21 mouse cellular contexts compared by ENCODE assay signal in the genomic region with DNA sequence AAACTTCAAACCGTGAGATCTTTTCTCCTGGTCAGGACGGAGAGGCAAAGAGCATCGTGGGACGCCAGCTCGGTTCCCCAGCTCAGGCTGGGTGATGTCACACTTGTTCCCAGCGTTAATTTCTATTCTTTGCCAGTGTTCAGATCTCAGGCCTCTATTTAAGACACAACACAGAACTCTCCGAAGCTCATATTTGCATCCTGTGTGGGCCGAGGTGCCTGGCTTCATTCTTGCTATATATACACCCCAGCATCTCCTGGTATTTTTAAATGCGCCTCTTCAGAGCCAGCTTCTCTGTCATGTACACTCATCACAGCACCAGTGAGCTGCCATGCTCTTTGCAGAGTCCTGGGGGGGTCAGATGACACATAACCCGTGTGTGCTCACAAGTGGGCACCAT.
A peak's percentile ranks its signal among the peaks of the same experiment; 100 is the strongest.
DNase-seq lines count a peak whose midpoint lies in the region; ATAC-seq and TF ChIP-seq lines count a peak whose summit lies in the region.
"Had no signal": no experiment of that assay in that cellular context is flagged by ENCODE, and none has a peak within 500 bp of the region (broad histone marks: within the 10 kb centered on the region; RNA-seq: fewer than 3 reads in every experiment).

No protein-coding gene starts in this region.

- TF ChIP-seq EP300 in liver, postnatal 0 days (IDR thresholded peaks at IDR 0.05; ENCODE audit: low read depth): no peak

- peak; percentile 75 for ATAC-seq in frontal cortex, adult (ENCODE audit: low TSS enrichment)
- ATAC-seq in liver, postnatal 0 days: no peak
- ATAC-seq: forebrain, embryonic 14.5 days; Patski had no signal

- no peak overlapping the region for H3K9ac ChIP-seq in liver, postnatal 0 days (replicated peaks)
- H3K9ac ChIP-seq: embryonic facial prominence, embryonic 12.5 days; heart, embryonic 12.5 days; hindbrain, embryonic 14.5 days; kidney, embryonic 15.5 days had no signal

- peak; percentile 32 for DNase-seq in layer of hippocampus, adult 11-12 months (ENCODE audit: low spot score)
- no peak for DNase-seq in layer of hippocampus, adult 8-10 months (ENCODE audit: low spot score in 2 of 2)
- peak; percentile 71 to 89 for DNase-seq in left cerebral cortex, postnatal 14 days (ENCODE audit: low spot score in 2 of 2)
- peak; percentile 62 for DNase-seq in right cerebral cortex, postnatal 25 days
- no peak for DNase-seq in heart, postnatal 36 days
- no peak for DNase-seq in kidney, postnatal 10 days
- no peak for DNase-seq in liver, postnatal 0 days
- DNase-seq: adrenal gland, adult 8-10 months; cerebellum, adult 9-11 months; gastrocnemius, adult 2 months; lung, adult 2 months; retina, postnatal 1 day had no signal

- no peaks in the 10 kb centered on the region for H3K27me3 ChIP-seq in liver, postnatal 0 days (ENCODE audit: insufficient read depth, low read length)
- H3K27me3 ChIP-seq: embryonic facial prominence, embryonic 12.5 days; heart, embryonic 12.5 days; kidney, embryonic 15.5 days; Patski had no signal

- WGBS in liver, postnatal 0 days (ENCODE audit: insufficient replicate concordance): 77% methylated on average over 10 of the region's 10 CpGs

- no peaks in the 10 kb centered on the region for H3K36me3 ChIP-seq in liver, postnatal 0 days (replicated peaks; ENCODE audit: insufficient read depth, low read length)
- H3K36me3 ChIP-seq: embryonic facial prominence, embryonic 12.5 days; heart, embryonic 12.5 days; kidney, embryonic 15.5 days; limb, embryonic 10.5 days had no signal

- no peak overlapping the region for H3K27ac ChIP-seq in liver, postnatal 0 days (ENCODE audit: low read depth)
- H3K27ac ChIP-seq: embryonic facial prominence, embryonic 12.5 days; gastrocnemius, adult 2 months; hindbrain, embryonic 14.5 days; kidney, embryonic 15.5 days; limb, embryonic 10.5 days had no signal

- H3K9me3 ChIP-seq in liver, postnatal 0 days (ENCODE audit: low read length): no peaks in the 10 kb centered on the region
- H3K9me3 ChIP-seq: embryonic facial prominence, embryonic 12.5 days; heart, embryonic 12.5 days; kidney, embryonic 15.5 days; limb, embryonic 10.5 days had no signal

- intact Hi-C loops in left cerebral cortex, postnatal 14 days (cut with DNase I): no loop called here
- intact Hi-C loops in heart, postnatal 36 days (cut with DNase I): no loop called here

- no peak overlapping the region for H3K4me3 ChIP-seq in liver, postnatal 0 days (ENCODE audit: low read depth, low read length)
- H3K4me3 ChIP-seq: embryonic facial prominence, embryonic 12.5 days; erythroblast, embryonic 14.5 days; gastrocnemius, adult 2 months; heart, embryonic 12.5 days; kidney, embryonic 15.5 days; limb, embryonic 10.5 days had no signal

- H3K4me2 ChIP-seq in liver, postnatal 0 days (ENCODE audit: low read depth, low read length): no peak overlapping the region
- H3K4me2 ChIP-seq: embryonic facial prominence, embryonic 12.5 days; heart, embryonic 12.5 days; hindbrain, embryonic 14.5 days; kidney, embryonic 15.5 days had no signal

- no peak for TF ChIP-seq CTCF in liver, postnatal 0 days (IDR thresholded peaks at IDR 0.05; ENCODE audit: low read depth)

- no peaks in the 10 kb centered on the region for H3K4me1 ChIP-seq in liver, postnatal 0 days (ENCODE audit: insufficient read depth)
- H3K4me1 ChIP-seq: embryonic facial prominence, embryonic 12.5 days; kidney, embryonic 15.5 days; limb, embryonic 10.5 days had no signal

Comparison
In these comparisons a context has a peak if more than half of its experiments do, and no peak if none do; other contexts are left out.
1. DNase-seq: peak in layer of hippocampus, adult 11-12 months (single experiment), left cerebral cortex, postnatal 14 days (2 of 2) and right cerebral cortex, postnatal 25 days (single experiment); none in layer of hippocampus, adult 8-10 months (0 of 2), heart, postnatal 36 days (0 of 2), kidney, postnatal 10 days (single experiment) and liver, postnatal 0 days (single experiment).